Mouse (Mus musculus): ENCODE data around the gene Rpl13.
A peak's percentile ranks its signal among the peaks of the same experiment; 100 is the strongest.

The Rpl13 gene

DNA sequence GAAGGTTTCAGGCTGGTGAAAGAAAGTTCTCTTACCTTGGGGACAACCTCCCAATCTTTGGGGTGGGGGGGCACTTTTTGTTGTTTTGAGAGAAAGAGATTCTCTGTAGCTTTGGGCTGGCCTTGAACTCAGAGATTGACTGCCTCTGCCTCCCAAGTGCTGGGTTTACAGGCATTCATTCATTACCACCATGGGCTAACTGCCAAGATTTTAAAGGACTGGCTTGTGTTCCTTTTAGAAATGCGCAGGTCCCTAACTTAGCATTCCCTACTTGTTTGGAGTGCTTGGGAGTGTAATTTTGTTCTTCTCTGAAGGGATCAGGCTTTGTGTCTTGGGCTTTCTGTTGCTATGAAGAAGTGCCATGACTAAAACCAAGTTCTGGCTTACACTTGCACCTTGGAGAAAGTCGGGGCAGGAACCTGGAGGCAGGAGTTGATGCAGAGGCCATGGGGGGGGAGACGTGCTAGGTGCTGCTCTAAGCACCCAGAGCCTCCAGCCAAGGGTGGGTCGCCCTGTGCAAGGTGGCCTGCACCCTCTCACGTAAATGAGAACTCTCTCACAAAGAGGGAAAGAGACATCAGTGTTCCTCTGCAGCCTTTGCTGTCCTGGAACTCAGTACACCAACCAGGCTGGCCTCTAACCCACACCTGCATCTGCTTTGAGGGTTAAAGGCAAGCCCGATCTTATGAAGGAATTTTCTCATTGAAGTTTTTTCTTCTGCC is 2.1 kb downstream of the Rpl13 start:
- TF ChIP-seq NANOG (IDR thresholded peaks at IDR 0.05; ENCODE audit: borderline replicate concordance, low read length) (no peak), POU5F1 (IDR thresholded peaks at IDR 0.05; ENCODE audit: borderline replicate concordance, low read length) (no peak), CTCF (conservative IDR thresholded peaks at IDR 0.05; ENCODE audit: low read length) (no peak)
- H3K4me3 ChIP-seq (replicated peaks; ENCODE audit: low read length): peak overlapping the region; percentile 95
- H3K36me3 ChIP-seq (ENCODE audit: insufficient read depth, low read length): peaks cover 29% of the 10 kb centered on the region
- H3K9me3 ChIP-seq (ENCODE audit: low read length): no peaks in the 10 kb centered on the region
- H3K27me3 ChIP-seq (ENCODE audit: insufficient read depth, low read length): no peaks in the 10 kb centered on the region
- peaks cover 33% of the 10 kb centered on the region for H3K4me1 ChIP-seq (replicated peaks; ENCODE audit: low read depth, low read length)

DNA sequence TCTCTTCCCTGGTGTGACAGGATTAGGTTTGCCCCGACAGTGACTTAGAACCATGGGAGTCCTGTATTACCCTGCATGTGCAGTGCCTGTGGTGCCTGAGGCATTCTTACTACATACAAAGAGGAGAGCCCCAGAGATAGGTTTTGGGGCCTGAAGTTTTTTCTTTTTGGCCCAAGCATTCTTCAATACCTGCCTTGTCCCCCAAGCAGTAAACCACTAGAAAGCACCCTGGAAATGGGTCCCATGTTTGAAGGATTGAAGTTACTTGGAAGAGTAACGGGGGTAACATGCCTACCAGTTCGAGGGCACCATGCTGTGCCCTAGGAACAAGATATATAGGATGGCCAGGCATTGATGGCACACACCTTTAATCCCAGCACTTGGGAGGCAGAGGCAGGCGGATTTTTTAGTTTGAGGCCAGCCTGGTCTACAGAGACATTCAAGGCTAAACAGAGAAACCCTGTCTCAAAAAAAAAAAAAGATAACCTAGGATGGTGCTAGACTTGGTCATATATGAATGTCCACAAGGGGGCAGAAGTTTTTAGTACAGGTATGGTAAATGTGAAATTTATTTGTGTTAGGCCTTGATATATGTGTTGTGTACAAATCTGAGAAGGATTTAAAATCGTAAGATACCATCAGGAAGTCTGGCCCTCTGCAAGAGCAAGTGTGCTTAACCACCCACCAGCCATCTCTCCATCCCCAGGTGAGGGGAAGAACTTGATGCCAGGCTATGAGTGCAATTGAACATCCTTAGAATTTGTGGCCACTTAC is 3.6 kb downstream of the Rpl13 start:
- no peak for TF ChIP-seq POU5F1 (IDR thresholded peaks at IDR 0.05; ENCODE audit: borderline replicate concordance, low read length)
- no peak for TF ChIP-seq NANOG (IDR thresholded peaks at IDR 0.05; ENCODE audit: borderline replicate concordance, low read length)
- peak; percentile 15; the same call in 1 of the 2 replicates for TF ChIP-seq CTCF (conservative IDR thresholded peaks at IDR 0.05; ENCODE audit: low read length)
- Histone ChIP-seq H3K4me3 (replicated peaks; ENCODE audit: low read length) (no peak overlapping the region), H3K4me1 (replicated peaks; ENCODE audit: low read depth, low read length) (peaks cover 21% of the 10 kb centered on the region), H3K27me3 (ENCODE audit: insufficient read depth, low read length) (no peaks in the 10 kb centered on the region), H3K9me3 (ENCODE audit: low read length) (no peaks in the 10 kb centered on the region), H3K36me3 (ENCODE audit: insufficient read depth, low read length) (peaks cover 29% of the 10 kb centered on the region)

DNA sequence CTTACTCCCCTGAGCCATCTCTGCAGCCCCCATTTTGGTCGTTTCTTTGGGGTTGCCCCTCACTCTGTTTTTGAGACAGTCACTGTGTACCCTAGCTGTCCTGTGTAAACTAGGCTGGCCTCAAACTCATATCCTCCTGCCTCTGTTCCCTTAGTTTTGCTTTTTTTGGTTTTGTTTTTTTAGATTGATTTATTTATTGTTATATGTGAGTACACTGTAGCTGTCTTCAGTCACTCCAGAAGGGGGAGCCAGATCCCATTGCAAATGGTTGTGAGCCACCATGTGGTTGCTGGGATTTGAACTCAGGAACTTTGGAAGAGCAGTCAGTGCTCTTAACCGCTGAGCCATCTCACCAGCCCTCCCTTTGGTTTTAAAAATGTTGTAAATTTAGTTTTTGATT is 4.4 kb downstream of the Rpl13 start:
- H3K36me3 ChIP-seq (ENCODE audit: insufficient read depth, low read length): peaks cover 29% of the 10 kb centered on the region
- H3K4me3 ChIP-seq (replicated peaks; ENCODE audit: low read length): no peak overlapping the region
- H3K9me3 ChIP-seq (ENCODE audit: low read length): no peaks in the 10 kb centered on the region
- H3K4me1 ChIP-seq (replicated peaks; ENCODE audit: low read depth, low read length): peaks cover 15% of the 10 kb centered on the region
- H3K27me3 ChIP-seq (ENCODE audit: insufficient read depth, low read length): no peaks in the 10 kb centered on the region
- no peak; the same call in 1 of the 2 replicates for TF ChIP-seq CTCF (conservative IDR thresholded peaks at IDR 0.05; ENCODE audit: low read length)
- no peak for TF ChIP-seq POU5F1 (IDR thresholded peaks at IDR 0.05; ENCODE audit: borderline replicate concordance, low read length)
- TF ChIP-seq NANOG (IDR thresholded peaks at IDR 0.05; ENCODE audit: borderline replicate concordance, low read length): no peak

DNA sequence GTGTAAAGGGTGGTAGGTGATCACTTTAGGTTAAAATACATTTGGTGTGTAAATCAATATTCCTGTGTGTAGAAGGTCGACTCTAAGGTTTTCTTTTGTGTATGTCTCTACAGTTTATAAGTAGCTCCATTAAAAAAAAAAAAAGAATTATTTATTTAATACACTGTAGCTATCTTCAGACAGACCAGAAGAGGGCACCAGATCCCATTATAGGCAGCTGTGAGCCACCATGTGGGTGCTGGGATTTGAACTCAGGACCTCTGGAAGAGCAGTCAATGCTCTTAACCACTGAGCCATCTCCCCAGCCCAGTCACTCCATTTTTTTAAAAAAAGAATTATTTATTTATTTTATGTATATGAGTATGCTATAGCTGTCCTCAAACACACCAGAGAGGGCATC is 5.9 kb downstream of the Rpl13 start:
- Histone ChIP-seq H3K4me1 (replicated peaks; ENCODE audit: low read depth, low read length) (peaks cover 13% of the 10 kb centered on the region), H3K9me3 (ENCODE audit: low read length) (no peaks in the 10 kb centered on the region), H3K36me3 (ENCODE audit: insufficient read depth, low read length) (peaks cover 26% of the 10 kb centered on the region), H3K27me3 (ENCODE audit: insufficient read depth, low read length) (peaks cover 3% of the 10 kb centered on the region), H3K4me3 (replicated peaks; ENCODE audit: low read length) (no peak overlapping the region)
- TF ChIP-seq POU5F1 (IDR thresholded peaks at IDR 0.05; ENCODE audit: borderline replicate concordance, low read length) (no peak), CTCF (conservative IDR thresholded peaks at IDR 0.05; ENCODE audit: low read length) (no peak), NANOG (IDR thresholded peaks at IDR 0.05; ENCODE audit: borderline replicate concordance, low read length) (no peak)

DNA sequence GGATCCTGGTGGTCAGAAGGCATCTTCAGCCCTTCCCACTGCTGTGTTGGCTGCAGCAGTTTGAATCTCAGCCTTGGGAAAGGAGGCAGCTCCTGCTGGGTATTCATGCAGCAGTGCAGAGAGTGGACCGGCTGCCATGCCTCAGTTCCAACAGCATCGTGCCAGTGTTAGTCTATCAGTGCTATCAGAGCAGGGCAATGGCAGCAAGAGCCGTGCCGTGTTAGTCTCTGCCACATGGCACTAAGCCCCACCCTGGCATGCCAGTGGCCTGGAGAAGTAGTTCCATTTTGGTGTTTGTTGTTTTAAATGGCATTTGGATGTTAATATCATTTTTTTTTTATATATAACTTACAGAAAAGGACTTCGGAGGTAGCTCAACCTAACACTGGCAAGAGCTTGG is 6.8 kb downstream of the Rpl13 start:
- TF ChIP-seq CTCF (conservative IDR thresholded peaks at IDR 0.05; ENCODE audit: low read length) (no peak), NANOG (IDR thresholded peaks at IDR 0.05; ENCODE audit: borderline replicate concordance, low read length) (no peak), POU5F1 (IDR thresholded peaks at IDR 0.05; ENCODE audit: borderline replicate concordance, low read length) (no peak)
- Histone ChIP-seq H3K9me3 (ENCODE audit: low read length) (no peaks in the 10 kb centered on the region), H3K4me1 (replicated peaks; ENCODE audit: low read depth, low read length) (peaks cover 12% of the 10 kb centered on the region), H3K27me3 (ENCODE audit: insufficient read depth, low read length) (peaks cover 7% of the 10 kb centered on the region), H3K36me3 (ENCODE audit: insufficient read depth, low read length) (peaks cover 17% of the 10 kb centered on the region), H3K4me3 (replicated peaks; ENCODE audit: low read length) (no peak overlapping the region)

DNA sequence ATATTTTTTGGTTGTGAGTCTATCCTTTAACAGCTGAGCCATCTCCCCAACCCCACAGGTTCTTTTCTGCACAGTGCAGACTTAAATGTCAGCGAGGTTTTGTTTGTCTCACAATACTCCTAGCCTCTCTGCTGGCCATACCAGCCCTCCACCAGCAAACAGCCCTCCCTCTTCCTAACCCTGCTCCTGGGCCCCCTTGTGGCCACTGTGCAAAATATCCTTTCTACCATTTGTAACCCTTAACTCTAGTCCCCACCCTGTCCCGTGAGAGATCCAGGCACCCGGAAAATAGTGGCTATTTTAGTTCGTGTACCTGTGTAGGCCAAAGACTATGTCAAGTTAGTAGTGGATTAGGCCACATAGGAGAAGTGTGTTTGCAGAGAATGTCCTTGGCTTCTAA is 8.5 kb downstream of the Rpl13 start:
- TF ChIP-seq CTCF (conservative IDR thresholded peaks at IDR 0.05; ENCODE audit: low read length): peak; percentile 67
- TF ChIP-seq NANOG (IDR thresholded peaks at IDR 0.05; ENCODE audit: borderline replicate concordance, low read length): no peak
- H3K27me3 ChIP-seq (ENCODE audit: insufficient read depth, low read length): peaks cover 19% of the 10 kb centered on the region
- no peaks in the 10 kb centered on the region for H3K36me3 ChIP-seq (ENCODE audit: insufficient read depth, low read length)
- H3K4me3 ChIP-seq (replicated peaks; ENCODE audit: low read length): no peak overlapping the region
- no peaks in the 10 kb centered on the region for H3K9me3 ChIP-seq (ENCODE audit: low read length)
- H3K4me1 ChIP-seq (replicated peaks; ENCODE audit: low read depth, low read length): peaks cover 3% of the 10 kb centered on the region; the same call in 1 of the 2 replicates

DNA sequence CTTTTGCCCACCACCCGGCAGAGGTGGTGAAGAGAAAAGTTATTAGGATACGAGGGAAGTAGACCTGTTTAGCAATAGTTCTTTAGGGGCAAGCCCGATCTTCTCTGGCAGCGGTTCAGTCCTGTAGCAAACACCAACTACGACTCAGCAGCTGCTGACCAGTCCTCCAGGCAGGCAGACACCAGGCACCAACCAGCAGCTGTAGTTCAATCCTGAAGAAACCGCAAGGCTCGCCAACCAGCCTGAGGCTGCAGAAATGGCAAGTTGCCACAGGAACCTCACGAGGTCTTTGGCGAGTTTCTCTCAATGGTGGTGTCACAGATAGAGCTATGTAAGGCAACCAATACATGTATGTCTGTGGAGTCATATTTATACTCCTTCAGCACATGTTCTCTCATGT is 10.7 kb downstream of the Rpl13 start:
- Histone ChIP-seq H3K9me3 (ENCODE audit: low read length) (no peaks in the 10 kb centered on the region), H3K36me3 (ENCODE audit: insufficient read depth, low read length) (no peaks in the 10 kb centered on the region), H3K4me1 (replicated peaks; ENCODE audit: low read depth, low read length) (peaks cover 16% of the 10 kb centered on the region), H3K27me3 (ENCODE audit: insufficient read depth, low read length) (peaks cover 41% of the 10 kb centered on the region), H3K4me3 (replicated peaks; ENCODE audit: low read length) (no peak overlapping the region)
- TF ChIP-seq POU5F1 (IDR thresholded peaks at IDR 0.05; ENCODE audit: borderline replicate concordance, low read length) (no peak), CTCF (conservative IDR thresholded peaks at IDR 0.05; ENCODE audit: low read length) (no peak)

DNA sequence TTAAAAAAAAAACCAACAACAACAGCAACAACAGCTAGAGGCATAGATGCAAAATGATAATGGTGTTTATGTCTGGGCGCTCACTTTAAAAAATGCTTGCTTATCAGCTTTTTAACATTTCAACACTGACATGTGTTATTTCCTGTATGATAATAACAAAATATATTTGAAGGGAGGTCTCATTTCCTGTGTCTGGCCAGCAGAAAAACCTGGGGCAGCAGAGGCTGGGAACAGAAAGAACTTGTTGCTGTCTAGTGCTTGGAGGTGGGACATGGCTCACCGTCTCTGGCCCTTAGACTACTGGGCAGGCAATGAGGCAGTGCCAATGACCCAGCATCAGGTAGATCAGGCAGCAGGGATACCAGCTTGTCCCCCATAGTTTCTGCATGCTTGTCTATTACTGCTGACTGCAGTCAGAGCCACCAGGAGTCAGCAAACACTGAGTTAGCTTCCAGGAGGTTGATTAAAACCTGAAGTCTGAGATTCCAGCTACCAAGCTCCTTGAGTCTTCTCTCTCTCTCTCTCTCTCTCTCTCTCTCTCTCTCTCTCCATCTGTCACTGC is 11.8 kb downstream of the Rpl13 start:
- Histone ChIP-seq H3K36me3 (ENCODE audit: insufficient read depth, low read length) (no peaks in the 10 kb centered on the region), H3K4me3 (replicated peaks; ENCODE audit: low read length) (no peak overlapping the region), H3K9me3 (ENCODE audit: low read length) (no peaks in the 10 kb centered on the region), H3K4me1 (replicated peaks; ENCODE audit: low read depth, low read length) (peaks cover 21% of the 10 kb centered on the region), H3K27me3 (ENCODE audit: insufficient read depth, low read length) (peaks cover 52% of the 10 kb centered on the region)
- TF ChIP-seq NANOG (IDR thresholded peaks at IDR 0.05; ENCODE audit: borderline replicate concordance, low read length) (no peak), POU5F1 (IDR thresholded peaks at IDR 0.05; ENCODE audit: borderline replicate concordance, low read length) (no peak), CTCF (conservative IDR thresholded peaks at IDR 0.05; ENCODE audit: low read length) (no peak)

All from E14TG2a.4 (cell line).